Mouse (Mus musculus): ENCODE measurements around the gene Basp1. TPM values are rescaled to one million over a fixed set of nuclear protein-coding genes. Genes with fewer than 3 reads are reported as not detected.
"Not testable (repeated sequence)": the region's sequence is repeated elsewhere in the genome, so short reads cannot be mapped to it uniquely, and the experiment has no call there.

The Basp1 gene
- total RNA-seq (2015; ENCODE audit: low replicate concordance), result 8.3 TPM in 1 of 2 replicates, not detected in the other
- 2.6 and 4.5 TPM in 2 replicates for total RNA-seq (2017; ENCODE audit: low replicate concordance)

- ATAC-seq (replicated peaks; ENCODE audit: low FRiP score, poor library complexity, severe bottlenecking), result no peak
Observed at GRCm38 (mm10) chr15:25413378-25413901, at the start of gene Basp1. Basp1 (minus strand) TSS chr15:25413764.

GRCm38 (mm10) chr15:25463076-25463475 lies 49.5 kb upstream of the Basp1 start:
- ATAC-seq (replicated peaks; ENCODE audit: low FRiP score, poor library complexity, severe bottlenecking), result not testable (repeated sequence)

GRCm38 (mm10) chr15:25462056-25462762 lies 48.6 kb upstream of the Basp1 start:
- no peak for ATAC-seq (replicated peaks; ENCODE audit: low FRiP score, poor library complexity, severe bottlenecking)

- ATAC-seq (replicated peaks; ENCODE audit: low FRiP score, poor library complexity, severe bottlenecking), result no peak
Observed at GRCm38 (mm10) chr15:25459901-25460300, 46.3 kb upstream of the Basp1 start.

- ATAC-seq (replicated peaks; ENCODE audit: low FRiP score, poor library complexity, severe bottlenecking), result no peak
Observed at GRCm38 (mm10) chr15:25457421-25457820, 43.9 kb upstream of the Basp1 start.

- no peak for ATAC-seq (replicated peaks; ENCODE audit: low FRiP score, poor library complexity, severe bottlenecking)
Observed at GRCm38 (mm10) chr15:25453538-25453937, 40.0 kb upstream of the Basp1 start.

GRCm38 (mm10) chr15:25449348-25449747 lies 35.8 kb upstream of the Basp1 start:
- no peak for ATAC-seq (replicated peaks; ENCODE audit: low FRiP score, poor library complexity, severe bottlenecking)

- ATAC-seq (replicated peaks; ENCODE audit: low FRiP score, poor library complexity, severe bottlenecking), result no peak
Observed at GRCm38 (mm10) chr15:25448703-25449340, 35.3 kb upstream of the Basp1 start.

GRCm38 (mm10) chr15:25447136-25447535 lies 33.6 kb upstream of the Basp1 start:
- no peak for ATAC-seq (replicated peaks; ENCODE audit: low FRiP score, poor library complexity, severe bottlenecking)

GRCm38 (mm10) chr15:25446155-25446487 lies 32.6 kb upstream of the Basp1 start:
- ATAC-seq (replicated peaks; ENCODE audit: low FRiP score, poor library complexity, severe bottlenecking), result no peak

GRCm38 (mm10) chr15:25445361-25446154 lies 32.0 kb upstream of the Basp1 start:
- no peak for ATAC-seq (replicated peaks; ENCODE audit: low FRiP score, poor library complexity, severe bottlenecking)

GRCm38 (mm10) chr15:25444208-25444607 lies 30.6 kb upstream of the Basp1 start:
- no peak for ATAC-seq (replicated peaks; ENCODE audit: low FRiP score, poor library complexity, severe bottlenecking)

- no peak for ATAC-seq (replicated peaks; ENCODE audit: low FRiP score, poor library complexity, severe bottlenecking)
Observed at GRCm38 (mm10) chr15:25443140-25443790, 29.7 kb upstream of the Basp1 start.

GRCm38 (mm10) chr15:25441868-25442185 lies 28.3 kb upstream of the Basp1 start:
- ATAC-seq (replicated peaks; ENCODE audit: low FRiP score, poor library complexity, severe bottlenecking), result no peak

- ATAC-seq (replicated peaks; ENCODE audit: low FRiP score, poor library complexity, severe bottlenecking), result no peak
Observed at GRCm38 (mm10) chr15:25440991-25441867, 27.7 kb upstream of the Basp1 start.

GRCm38 (mm10) chr15:25440317-25440716 lies 26.8 kb upstream of the Basp1 start:
- no peak for ATAC-seq (replicated peaks; ENCODE audit: low FRiP score, poor library complexity, severe bottlenecking)

- no peak for ATAC-seq (replicated peaks; ENCODE audit: low FRiP score, poor library complexity, severe bottlenecking)
Observed at GRCm38 (mm10) chr15:25432341-25432740, 18.8 kb upstream of the Basp1 start.

- ATAC-seq (replicated peaks; ENCODE audit: low FRiP score, poor library complexity, severe bottlenecking), result no peak
Observed at GRCm38 (mm10) chr15:25430167-25430566, 16.6 kb upstream of the Basp1 start.

- ATAC-seq (replicated peaks; ENCODE audit: low FRiP score, poor library complexity, severe bottlenecking), result no peak
Observed at GRCm38 (mm10) chr15:25429007-25429406, 15.4 kb upstream of the Basp1 start.

Measured in erythroblast, adult 5-6 weeks (primary cell).